Mouse (Mus musculus): ENCODE data around the gene Nmi. TPM values are rescaled to one million over a fixed set of nuclear protein-coding genes. Genes with fewer than 3 reads are reported as not detected.

Nmi gene
- total RNA-seq, 2 experiments from 2014 or later = 2.5 to 3.3 TPM

DNA sequence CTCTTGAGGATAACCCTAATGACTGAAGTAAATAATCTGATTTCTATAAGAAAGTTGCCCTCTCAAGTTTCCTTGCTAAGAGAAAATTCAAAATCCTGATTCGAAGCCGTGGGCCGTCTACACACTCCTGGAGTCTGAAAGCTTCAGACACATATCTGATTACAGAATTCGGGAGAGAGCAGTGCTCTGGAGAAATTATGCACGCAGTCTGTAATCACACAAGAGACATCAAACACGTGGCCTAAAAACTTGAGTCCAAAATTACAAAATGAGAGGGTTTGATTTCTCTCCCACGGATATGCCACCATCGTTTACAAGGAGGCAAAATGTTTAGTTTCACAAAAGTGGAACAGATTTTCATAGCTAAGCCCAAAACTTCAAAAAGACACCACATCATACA, 67.7 kb downstream of the Nmi start:
- no peak overlapping the region for H3K27ac ChIP-seq
- no peak for TF ChIP-seq CTCF (IDR thresholded peaks at IDR 0.05)
- H3K4me3 ChIP-seq = no peak overlapping the region
- DNase-seq (ENCODE audit: extremely low spot score in 1 of 2, low spot score in 2 of 2) = no peak
- intact Hi-C loops (cut with DNase I) = no loop called here

Other genes with a start within 250 kb of the Nmi start
- gene Rbm43, start 38.3 kb downstream of the Nmi start, total RNA-seq (2021) = 10 to 100 TPM; 15.4 to 15.6 TPM
- gene Tnfaip6, start 64.5 kb upstream of the Nmi start, total RNA-seq (2021) = 10 to 100 TPM in 1 of 2 experiments, 1 to 10 TPM in 1; 7.3 to 11.7 TPM
- gene Rif1, start 99.3 kb upstream of the Nmi start, total RNA-seq (2021) = 10 to 100 TPM; 25.7 to 28.5 TPM

Data from left cerebral cortex, adult 2 months (tissue).